Mouse (Mus musculus) kidney, adult 11 months (tissue): ENCODE measurements around the gene Pde10a.

ENCODE experiments used
- DNase-seq: peaks from one replicate; pipeline ENCODE4 v3.0.0; 2022

Gene Pde10a

DNA sequence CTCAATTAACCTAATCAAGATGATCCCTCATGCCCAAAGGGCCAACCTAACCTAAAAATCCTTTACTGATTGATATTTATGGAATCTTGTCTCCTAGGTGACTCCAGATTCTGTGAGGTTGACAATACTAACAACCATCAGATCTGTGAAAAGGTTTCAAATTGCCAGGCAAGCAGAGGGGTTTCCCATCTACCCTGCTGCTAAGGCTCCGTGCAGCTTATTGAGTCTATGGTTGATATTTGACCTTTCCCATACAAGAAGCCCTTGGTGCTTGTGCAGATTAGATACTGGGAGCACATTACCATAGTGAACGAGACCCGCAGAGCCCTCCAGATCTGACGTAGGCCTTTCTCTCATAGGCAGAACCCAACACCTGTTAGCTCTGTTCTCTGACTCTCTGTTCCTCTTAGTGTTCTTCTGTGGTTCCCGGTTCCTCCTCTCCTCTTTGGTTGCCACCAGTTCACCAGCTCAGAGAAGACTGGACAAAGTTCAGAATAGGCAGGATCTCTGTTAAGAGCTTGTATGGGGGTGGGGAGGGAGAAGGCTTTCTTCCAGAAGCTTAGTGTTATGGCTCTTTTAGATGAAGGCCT is 240.9 kb downstream of the Pde10a start:
- DNase-seq, result no peak

DNA sequence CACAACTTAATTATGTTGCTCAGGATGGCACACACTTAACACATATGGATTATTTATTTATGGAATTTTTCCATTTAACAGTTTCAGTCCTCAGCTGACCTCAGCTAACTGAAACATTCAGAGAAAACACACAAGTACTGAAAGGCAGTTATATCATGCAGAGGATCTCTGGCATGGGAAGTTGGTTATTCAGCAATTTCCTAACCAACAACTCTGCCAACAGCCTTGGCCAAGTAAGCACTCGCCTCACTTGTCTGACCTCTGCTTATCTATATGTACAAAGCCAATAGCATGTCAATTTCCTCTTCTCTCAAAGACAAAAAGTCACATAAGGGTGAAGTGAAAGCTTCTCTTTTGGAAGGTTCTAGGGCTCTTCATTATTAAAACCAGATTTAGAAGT is 244.0 kb downstream of the Pde10a start:
- DNase-seq, result no peak

DNA sequence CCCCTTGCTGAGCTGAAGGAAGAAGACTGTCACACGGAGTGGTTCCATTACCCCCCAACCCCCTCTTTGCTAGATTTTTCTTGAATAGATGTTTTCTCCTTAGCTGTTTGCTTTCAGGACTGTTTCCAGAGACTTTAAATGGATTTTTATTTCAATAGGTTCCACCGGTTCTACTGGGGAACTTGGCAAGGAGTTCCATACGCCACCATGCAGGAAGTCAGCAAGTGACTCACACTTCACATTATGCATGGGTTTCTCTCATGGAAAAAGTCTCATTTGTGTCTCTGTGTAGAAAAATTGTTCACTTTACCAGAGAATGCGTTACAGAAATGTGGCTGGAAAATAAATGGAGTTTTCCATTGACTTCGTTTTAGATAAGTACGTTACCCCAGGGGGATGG is 248.2 kb downstream of the Pde10a start:
- no peak for DNase-seq

DNA sequence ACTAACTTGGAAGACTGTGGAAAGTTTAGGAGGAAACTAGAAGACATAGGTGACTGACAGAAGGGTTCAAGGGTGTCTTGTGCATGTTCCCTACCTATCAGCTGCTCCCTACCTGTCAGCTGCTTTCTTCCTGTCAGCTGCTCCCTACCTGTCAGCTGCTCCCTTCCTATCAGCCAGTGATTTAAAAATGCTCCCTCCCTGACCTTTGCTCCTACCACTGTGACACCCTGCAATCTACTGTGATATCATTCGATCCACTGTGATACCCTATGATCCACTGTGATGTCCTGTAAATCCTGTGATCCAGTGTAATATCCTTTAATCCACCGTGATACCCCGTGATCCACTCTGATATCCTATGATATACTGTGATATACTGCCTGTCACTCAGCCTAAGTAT is 249.1 kb downstream of the Pde10a start:
- no peak for DNase-seq

DNA sequence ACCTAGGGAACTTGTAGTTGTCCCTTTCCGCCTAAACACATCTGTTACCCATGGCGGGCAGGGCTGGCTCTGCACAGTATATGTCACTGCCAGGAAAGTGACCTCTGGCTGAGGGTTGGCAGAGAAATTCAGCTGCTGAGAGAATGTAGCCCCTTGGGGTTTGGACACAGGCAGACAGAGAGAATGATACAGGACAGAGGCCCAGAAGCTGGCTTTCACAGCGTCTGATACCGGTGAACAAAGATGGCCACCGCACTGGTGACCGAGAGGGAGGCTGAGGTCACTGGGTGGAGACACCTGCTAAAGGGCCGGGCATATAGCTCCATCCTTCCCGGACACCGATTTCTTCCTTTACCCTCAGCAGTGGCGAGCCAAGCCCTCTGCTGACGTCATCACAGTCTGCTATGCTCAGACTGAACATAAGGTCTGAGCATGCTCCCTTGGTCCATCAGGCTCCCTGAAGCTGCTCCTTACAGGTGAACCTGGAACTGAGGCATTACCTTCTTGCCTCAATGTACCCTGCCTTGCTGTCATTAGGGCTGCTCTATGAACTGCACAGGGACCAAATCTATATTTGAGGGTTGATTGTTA is 250.5 kb downstream of the Pde10a start:
- DNase-seq, result no peak

DNA sequence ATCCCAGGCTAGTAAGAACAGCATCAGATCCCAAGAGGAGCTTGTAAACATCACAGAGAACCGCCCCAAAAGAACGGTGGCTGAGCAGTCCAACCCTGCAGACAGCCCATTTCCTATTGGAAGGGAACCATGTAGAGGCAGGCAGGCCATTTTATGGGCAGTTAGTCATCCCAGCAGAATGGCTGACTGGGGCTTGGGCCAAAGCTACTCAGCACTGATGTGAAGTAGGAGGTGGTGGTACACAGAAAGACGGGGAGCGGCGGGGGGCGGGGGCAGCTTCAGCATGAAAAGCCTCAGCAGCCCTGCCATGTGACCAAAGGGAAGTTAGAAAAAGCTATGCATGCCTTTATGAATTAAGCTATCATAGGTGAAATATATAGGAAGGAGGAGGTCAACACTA is 252.5 kb downstream of the Pde10a start:
- no peak for DNase-seq

DNA sequence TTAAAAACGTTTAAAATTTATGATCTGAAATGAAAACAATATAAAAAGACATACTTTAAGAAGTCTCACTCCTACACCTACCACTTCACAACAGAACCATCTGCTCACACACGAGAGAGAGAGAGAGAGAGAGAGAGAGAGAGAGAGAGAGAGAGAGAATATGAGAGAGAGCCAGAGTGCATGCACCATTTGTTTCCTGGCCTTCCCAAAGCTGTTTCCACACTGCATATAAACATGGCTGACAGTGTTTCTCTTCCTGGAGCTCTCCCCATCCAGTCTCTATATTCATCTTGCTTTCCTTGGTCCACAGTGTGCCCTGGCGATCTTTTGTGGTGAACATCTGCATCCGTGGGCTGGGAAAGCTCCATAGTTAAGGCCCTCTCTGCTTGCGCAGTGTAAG is 253.7 kb downstream of the Pde10a start:
- no peak for DNase-seq

DNA sequence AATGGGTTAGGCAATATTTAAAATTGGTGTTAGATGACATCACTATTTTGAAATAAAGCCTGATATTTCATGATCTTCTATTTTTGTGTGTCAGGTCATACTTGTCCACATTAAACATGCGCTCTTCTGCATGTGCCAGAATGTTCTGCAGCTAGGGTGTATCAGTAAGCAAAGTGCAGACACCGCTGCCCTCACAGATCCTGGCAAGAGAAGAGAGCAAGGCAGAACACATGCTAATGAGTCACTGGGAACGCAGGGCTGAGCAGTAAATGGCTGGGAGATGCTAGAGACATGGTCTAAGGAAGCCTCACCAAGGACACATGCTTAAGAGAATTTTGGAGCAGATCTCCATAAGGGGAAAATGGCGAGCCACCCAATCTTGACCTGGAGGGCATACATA is 255.3 kb downstream of the Pde10a start:
- no peak for DNase-seq

DNA sequence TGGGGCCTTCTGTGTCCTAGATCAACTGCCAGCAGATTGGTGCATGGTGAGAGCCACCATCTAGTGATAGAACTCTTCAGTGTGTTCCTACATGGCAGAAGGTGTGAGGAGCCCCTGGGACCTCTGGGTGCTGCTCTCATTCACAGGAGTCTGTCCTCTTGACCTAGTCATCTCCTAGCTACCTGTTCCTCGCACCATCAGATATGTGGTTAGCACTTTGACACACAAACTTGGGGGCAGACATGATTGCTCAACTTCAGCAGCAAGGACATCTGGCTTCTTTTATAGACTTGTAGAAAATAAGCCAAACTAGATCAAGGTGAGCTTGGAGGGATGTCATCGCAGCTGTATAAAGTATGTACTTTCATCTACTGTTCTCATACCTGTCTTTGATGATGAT is 255.9 kb downstream of the Pde10a start:
- no peak for DNase-seq

DNA sequence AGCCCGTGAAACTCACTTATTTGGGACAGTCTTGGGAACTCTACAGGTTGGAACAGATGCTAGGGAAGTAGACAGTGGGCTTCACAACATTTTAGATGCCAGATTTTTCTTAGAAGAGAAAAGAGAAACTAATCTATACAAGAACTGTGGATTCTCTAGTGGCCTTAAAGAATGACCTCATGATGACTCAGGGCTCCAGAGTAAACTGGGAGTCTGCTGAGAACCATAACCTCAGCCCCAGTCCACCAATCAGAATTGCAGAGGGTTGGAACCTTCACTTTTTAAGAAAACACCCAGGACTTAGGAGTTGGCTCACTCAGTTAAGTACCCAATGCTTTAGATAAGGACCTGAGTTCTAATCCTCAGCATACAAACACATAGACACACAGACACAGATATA is 256.4 kb downstream of the Pde10a start:
- DNase-seq, result no peak

DNA sequence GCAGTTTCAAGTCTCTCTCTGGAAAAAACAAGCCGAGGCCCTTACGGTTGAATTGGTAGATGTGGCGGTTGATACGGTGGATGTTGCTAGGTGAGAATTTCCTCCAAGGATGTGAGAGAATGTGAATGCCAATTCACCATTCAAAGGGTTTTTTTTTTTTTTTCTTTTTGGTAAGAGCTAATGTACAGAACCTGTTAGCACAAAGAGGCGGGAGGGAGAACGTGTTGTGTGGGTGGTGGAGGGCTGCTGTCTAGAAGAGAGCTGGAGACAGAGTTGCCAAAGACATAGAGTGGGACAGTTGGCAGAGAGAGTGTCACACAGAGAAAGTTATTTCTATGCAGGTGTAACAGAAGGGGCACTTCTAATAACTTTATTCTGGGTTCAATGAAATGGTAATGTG is 260.7 kb downstream of the Pde10a start:
- DNase-seq, result no peak

DNA sequence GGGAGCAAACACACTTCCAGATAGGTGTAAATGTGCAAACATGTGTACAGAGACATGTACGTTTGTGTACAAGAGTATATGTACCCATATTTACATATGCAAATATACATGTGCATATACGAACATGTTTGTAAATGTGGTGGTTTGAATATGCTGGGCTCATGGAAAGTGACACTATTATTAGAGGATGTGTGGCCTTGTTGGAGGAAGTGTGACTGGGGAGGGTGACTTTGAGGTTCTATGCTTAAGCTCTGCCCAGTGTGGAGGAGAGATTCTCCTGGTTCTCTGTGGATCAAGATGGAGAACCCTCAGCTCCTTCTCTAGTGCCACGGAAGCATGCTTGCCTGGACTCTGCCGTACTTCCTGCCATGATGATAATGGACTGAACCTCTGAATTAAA is 261.3 kb downstream of the Pde10a start:
- DNase-seq, result no peak

DNA sequence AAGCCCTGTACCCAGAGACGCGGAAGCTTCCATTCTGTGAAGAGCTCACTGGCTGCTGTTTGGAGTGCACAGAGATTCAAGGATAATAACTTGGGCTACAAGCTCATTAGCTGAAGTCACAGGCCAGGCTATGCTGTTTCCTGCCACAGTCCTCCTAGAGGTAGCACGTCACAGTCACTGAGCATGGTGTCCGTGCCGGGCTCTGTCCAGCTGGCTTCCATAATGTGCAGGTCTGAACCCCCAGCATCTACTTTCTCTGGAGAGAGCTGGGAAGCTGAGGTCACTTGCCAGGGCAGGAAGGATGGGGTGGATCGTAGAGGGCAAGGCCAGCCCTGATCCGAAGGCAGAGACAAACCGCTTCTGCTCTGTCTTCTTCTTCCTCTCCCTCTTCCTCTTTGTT is 262.6 kb downstream of the Pde10a start:
- DNase-seq, result no peak

DNA sequence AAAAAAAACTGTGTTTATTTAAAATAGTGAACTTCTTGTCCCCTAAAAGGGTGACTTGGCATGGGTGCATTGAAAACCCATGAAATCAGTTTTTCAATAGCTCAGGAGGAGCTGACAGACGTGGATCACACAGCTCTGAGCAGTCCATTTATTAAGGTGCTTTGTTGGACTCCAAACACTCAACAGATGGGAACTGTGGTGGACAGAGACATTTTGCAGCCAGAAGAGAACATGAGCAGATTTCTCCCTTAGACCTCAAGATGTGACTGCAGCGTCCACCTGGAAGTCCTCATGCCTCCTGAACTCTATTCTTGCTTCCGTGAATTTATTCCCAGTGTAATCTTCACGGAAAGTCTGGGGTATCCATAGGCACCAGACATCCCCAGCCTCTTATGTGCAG is 266.4 kb downstream of the Pde10a start:
- DNase-seq, result no peak

DNA sequence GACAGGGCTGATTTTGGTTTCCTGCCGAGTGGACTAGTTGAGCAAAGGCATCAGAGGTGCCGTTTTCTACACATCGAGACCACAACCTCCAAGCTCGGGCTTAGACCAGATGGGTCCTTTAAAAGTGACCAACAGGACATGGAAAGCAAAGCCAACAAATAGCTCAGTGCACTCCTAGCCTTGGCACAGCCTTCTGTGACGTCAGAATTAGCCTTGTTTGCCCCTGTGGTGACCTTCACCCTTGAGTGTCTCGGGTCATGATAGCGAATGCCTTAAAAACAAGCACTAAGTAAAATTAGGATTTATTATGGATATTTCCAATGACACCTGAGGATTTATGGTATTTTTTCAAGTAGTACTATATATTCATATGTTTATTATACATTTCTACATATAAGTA is 267.4 kb downstream of the Pde10a start:
- DNase-seq, result no peak

DNA sequence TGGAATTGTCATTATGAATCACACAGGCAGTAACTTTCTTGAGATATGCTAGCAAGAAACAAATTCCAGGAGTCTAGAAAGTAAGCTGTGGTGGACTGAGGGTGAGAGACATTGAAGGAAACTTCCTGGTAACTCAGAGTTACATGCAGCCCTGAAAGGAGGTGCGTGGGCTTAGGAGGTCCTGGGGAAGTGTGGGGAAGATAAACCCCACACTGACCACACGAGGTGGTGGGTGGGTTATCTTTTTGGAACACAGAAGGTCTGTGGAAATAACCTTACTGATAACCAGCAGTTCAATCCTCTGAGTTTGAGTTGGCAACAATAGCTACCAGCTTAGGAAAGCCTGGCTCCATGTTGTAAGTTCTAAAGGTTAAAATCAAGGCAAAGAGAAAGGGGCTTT is 272.5 kb downstream of the Pde10a start:
- DNase-seq, result no peak

DNA sequence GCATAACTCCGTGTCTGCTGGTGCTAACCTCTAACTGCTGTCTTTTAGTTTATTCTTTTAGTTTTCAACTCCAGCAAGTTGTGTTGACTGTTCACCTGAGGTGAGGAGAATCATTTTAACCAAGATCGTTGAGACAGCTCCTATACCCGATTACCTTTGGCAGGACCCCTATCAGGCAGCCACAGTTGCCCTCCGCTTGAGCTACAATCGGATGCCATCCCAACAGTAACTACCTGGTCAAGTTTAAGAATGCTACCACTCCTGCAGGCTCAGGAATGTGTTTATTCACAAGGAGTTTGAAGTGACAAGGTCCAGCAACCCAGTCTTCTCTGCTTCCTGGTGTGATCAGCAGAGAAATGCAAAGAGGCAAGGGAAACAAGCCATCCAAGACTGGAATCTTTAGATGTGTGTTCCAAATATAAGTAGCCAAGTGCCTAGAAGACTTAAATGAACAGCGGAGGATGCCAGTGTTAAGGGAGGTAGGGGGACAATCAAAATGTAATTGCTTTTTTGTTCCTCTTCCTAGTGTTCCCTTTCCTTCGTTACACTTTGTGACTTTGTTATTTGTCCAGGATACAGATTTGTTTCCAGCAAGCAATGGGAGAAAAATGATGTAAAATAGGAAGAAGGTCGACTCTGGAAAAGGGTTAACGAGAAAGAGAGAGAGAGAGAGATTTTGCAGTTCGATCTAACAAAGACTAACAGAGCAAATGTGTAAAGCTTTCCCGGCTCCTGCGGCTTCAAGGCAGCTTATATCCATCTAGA is 273.5 kb downstream of the Pde10a start:
- no peak for DNase-seq

DNA sequence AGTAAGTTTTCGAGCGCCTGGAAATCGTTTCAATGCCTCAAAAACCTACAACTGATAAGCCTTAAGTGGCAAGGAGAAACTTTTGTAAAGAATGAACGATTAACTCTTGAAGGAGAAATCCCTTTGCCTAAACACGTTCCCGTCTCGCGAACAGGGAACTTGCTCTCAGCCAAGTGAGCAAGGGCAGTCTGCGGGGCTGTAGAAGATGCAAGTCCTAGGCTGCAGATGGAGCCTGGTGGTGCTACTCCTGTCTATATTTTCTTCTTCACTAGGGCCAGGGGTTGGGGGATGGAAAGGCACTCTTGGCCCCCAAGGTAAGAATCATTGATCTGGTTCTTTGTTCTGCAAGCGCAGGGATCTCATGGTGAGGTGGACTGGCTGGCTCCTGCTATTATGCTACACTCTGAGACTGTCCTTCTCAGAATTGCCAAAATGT is 274.1 kb downstream of the Pde10a start:
- no peak for DNase-seq

DNA sequence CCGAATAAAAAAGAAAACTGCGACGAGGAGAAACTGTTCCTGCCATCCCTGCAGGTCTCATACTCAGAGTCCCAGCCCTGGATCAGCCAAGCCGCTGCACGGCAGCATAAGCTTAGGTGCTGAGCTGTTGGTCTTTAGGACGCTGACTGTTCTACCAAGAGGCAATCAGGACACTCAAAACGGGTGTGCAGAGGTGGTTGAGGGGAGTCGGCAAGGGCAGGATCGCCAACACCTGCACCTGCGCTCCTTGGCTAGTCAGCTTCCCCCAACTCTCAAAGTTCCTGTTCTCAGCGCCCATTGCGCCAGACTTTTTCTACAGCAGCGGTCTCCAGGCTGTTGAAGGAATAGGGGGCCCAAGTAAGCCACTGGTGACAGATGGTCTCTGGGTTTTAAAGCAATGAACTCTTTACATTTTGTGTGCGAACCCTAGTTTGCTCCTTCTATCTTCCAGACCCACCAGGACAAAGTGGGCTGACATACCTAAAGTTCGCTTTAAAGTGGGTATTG is 274.8 kb downstream of the Pde10a start:
- DNase-seq, result no peak

DNA sequence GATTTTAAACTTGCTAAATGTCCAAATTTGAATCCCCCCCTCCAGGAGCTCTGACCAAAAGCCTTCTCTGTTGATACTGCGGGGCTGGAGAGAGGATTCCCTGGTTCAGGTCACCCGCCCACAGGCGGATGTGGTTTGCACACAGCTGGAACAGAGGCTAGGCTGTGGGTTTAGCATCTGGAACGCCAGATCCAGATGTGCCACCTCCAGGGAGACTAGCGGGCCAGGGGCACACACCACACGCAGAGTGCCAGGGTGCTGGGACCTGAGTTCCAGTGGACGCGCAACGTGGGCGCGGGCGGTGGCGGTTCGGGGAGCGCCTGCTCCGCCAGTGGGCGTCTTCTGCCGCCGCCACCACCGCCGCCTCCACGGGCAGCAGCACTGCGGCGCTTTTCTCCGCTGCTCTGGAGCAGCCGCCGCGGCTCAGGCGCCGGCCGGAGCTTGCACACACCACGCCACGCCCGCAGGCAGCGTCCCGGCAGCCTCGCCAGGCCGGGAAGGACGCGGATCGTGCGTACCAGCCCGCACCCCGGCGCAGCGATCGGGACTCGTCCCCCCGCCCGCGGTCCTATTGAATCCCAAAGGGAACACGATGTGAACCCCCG is 275.4 kb downstream of the Pde10a start:
- DNase-seq, result peak; percentile 49

DNA sequence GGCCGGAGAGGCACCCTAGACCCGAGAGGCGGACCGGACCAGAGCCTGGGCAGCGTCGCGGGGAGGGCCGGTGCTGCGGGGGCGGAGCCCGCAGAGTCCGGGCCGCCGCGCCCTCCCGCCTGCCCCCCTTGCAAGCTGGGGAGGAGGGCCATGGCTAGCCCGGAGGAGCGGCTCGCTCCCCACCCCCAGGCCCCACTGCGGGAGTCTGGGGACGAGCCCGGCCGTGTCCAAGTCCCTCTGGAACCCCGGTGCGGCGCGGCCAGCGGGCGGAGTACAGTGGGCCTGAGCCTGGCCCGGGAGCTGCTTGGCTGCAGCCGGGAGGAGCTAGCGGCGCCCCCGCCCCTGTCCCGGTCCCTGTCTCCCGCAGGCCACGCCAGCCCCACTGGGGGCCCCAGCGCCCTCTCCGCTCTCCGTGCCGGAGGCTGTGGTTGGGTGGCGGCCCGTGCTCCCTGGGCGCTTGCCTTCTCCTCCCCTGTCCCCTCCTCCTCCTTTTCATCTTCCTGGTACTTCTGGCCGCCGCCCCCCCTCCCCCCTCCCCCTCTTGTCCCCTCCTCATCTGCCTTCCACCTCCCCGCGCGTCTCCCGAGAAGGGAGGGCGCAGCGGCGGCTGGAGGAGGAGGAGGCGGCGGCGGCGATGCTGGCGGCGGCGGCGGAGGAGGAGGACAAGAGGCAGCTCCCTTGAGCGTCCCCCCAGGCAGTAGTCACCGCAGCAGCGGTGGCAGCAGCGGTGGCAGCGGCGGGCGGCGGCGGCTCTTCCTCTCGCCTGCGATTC is 276.1 kb downstream of the Pde10a start:
- peak; percentile 34 for DNase-seq

DNA sequence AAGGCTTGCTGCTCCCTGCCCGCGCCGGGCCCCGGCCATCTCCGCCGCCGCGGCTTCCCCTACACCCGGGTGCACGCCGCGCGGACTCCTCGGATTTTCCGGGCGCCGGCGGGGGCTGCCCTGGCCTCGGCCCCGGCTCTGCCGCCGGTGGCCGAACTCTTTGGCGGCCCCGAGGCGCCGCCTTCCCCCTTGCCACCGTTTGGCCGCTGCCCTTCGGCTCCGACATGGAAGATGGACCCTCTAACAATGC is 276.6 kb downstream of the Pde10a start:
- no peak for DNase-seq

DNA sequence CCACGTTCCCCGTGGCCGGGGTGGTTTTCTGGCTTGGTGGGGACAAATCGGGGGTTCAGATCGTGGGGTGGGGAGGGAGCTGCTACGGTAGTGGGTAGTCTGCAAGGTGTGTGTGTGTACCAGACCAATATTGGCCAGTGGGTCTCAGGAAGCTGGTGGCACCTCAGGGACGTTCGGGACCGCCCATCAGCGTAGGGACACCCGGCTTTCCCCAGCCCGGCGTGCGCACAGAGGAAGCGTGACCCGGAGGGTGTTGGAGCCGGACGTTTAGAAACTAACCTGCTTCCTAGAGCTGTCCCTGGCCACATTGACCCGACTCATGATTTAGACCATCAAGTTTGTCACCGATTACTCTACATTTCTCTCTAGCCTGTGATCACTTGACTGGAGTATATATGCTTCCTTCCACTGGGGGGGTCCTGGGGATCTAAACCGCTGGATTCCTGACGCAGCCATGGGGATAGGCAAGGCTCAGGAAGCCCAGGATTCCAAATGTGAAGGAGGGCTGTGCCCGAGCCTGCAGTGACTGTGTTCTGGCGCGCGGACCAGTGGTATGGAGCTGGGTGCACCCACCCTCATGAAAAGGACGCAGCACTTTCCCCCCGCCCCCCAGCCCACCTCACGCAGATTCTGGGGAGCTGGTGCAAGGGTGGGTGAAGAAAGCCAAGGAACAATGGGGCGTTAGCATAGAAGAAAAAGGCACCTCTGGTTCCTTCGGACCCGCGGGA is 277.2 kb downstream of the Pde10a start:
- no peak for DNase-seq
